Comparison of ENCODE assay signal across 16 mouse cellular contexts in genomic region chr8:11967670-11968069, GRCm38 (mm10).
"Had no signal": no experiment of that assay in that cellular context is flagged by ENCODE, and none has a peak within 500 bp of the region (broad histone marks: within the 10 kb centered on the region; RNA-seq: fewer than 3 reads in every experiment).

No protein-coding gene starts in this region.

- H3K27me3 ChIP-seq: stomach, embryonic 15.5 days had no signal

- H3K27ac ChIP-seq: neural tube, embryonic 13.5 days; neural tube, embryonic 15.5 days; stomach, embryonic 15.5 days; stomach, postnatal 0 days had no signal

- H3K36me3 ChIP-seq: neural tube, embryonic 13.5 days; neural tube, embryonic 15.5 days; stomach, embryonic 15.5 days had no signal

- H3K4me2 ChIP-seq: neural tube, embryonic 13.5 days; neural tube, embryonic 15.5 days; stomach, embryonic 15.5 days had no signal

- DNase-seq: retina, postnatal 1 day; right cerebral cortex, adult 18-20 months; right cerebral cortex, postnatal 14 days; right cerebral cortex, postnatal 25 days; right cerebral cortex, postnatal 4 days; spleen, adult 18-20 months; thymus, adult 18-20 months; thymus, adult 2 months; thymus, postnatal 14 days; thymus, postnatal 25 days; thymus, postnatal 36 days; thymus, postnatal 4 days had no signal

- H3K4me3 ChIP-seq: neural tube, embryonic 13.5 days; neural tube, embryonic 15.5 days; stomach, embryonic 15.5 days had no signal

- H3K4me1 ChIP-seq: neural tube, embryonic 13.5 days; neural tube, embryonic 15.5 days; stomach, embryonic 15.5 days had no signal

- H3K9ac ChIP-seq: neural tube, embryonic 13.5 days; neural tube, embryonic 15.5 days; stomach, embryonic 15.5 days had no signal

- H3K9me3 ChIP-seq: neural tube, embryonic 13.5 days; neural tube, embryonic 15.5 days; stomach, embryonic 15.5 days had no signal
